Mouse (Mus musculus): Measurements from ENCODE around the gene Rubcn.

Gene Rubcn

DNA sequence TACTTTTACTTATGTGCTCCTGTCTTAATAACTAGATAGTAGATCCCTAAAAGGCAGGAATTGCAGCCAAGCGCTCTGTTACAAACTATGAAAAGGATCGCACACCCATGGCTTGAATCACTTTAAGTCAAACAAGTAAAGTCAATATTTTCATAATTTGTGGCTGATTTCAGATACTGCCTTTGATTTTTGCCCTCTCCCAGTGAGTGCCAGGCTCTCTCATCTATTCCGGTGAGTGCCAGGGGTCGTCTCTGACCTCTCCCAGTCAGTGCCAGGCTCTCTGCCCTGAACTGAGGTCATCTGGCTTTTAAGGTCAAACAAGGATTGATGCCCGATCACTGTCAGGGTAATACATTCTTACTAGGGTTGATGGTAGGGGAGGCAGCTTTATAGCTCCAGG lies 59.1 kb downstream of the Rubcn start:
- DNase-seq (ENCODE audit: low spot score), result no peak

DNA sequence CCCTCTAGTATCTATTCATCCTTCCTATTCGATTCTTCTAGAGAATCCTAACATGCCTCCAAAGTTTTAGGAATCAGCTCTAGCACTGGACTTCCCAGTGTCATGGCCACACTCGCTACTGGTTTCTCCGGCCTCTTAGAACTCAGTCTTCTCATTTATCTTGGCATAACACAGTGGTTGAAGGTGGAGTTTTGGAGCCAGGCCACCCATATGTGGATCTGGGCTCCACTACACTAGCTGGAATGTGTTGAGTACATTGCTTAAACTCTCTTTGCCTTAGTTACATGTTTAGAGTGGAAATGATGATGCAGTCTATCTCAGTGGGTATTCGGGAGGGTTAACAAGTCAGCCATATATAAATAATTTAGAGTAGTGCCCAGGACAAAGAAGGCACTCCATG lies 59.5 kb downstream of the Rubcn start:
- DNase-seq (ENCODE audit: low spot score), result no peak

GRCm38 (mm10) chr16:32815160-32815605 lies 62.4 kb downstream of the Rubcn start:
- peak; percentile 17 for DNase-seq (ENCODE audit: low spot score)

DNA sequence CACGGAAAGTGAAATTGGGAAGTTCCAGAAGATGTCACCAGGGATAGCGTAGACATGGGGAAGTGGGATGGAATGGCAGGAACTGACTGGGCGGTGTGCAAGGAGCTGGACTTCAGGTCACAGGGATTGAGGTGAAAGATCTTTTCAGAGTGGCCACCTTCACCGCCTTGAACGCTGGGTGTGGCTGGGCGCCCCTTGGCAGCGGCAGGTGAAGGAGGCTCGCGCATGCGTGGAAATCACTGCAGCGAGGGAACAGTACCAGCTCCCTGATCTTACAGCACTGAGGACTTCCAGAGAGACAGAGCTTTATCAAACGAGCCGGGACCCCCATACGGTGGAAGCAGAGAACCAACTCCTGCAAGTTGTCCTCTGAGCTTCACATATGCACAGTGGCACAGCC lies 63.0 kb downstream of the Rubcn start:
- DNase-seq (ENCODE audit: low spot score), result peak; percentile 64

GRCm38 (mm10) chr16:32813771-32814170 lies 63.8 kb downstream of the Rubcn start:
- DNase-seq (ENCODE audit: low spot score), result no peak

DNA sequence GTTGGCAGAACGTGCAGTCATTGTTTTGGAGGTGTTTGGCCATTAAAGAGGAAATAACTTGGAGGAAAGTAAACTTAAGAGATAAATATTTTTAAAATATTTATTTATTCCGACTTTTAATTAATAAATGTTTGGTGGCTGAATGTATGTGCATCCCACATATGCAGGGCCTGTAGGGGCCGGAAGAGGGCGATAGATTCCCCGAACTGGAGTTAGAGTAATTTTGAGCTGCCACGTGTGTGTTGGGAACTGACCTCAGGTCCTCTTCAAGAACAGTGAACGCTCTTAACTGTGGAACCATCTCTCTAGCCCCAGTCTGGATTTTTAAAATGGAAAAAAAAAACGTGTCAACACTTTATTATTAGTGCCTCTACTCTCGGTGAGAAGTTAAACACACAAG lies 64.2 kb downstream of the Rubcn start:
- DNase-seq (ENCODE audit: low spot score), result peak; percentile 23

- DNase-seq (ENCODE audit: low spot score), result peak; percentile 96
These were observed 64.6 kb downstream of the Rubcn start for GRCm38 (mm10) chr16:32812888-32813361.

DNA sequence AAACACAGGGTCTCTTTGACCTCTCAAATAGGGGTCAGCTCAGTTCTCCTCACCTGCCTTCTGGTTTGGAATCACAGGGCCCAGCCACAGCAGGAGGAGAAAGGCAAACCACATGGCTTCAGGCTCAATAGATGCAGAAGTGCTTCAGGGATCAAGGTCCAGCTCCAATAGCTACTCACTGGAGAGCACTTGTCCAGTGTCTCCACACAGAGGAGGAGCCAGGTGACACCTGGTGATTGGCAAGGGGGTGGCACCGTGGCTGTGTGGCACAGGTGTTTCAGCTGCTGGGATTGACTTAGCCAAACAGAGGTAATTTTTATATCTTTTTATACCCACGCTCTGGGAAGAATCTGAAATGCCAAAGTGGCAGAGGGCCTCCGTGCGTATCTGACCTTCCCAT lies 67.2 kb downstream of the Rubcn start, which contains the start of gene Smbd1:
Smbd1 (minus strand) TSS at position 157 of the 400 bp plus-strand sequence.
- DNase-seq (ENCODE audit: low spot score), result no peak

- DNase-seq (ENCODE audit: low spot score), result no peak
These were observed 70.0 kb downstream of the Rubcn start for GRCm38 (mm10) chr16:32807408-32808185.

GRCm38 (mm10) chr16:32805151-32805550 lies 72.4 kb downstream of the Rubcn start:
- no peak for DNase-seq (ENCODE audit: low spot score)

- no peak for DNase-seq (ENCODE audit: low spot score)
These were observed 73.7 kb downstream of the Rubcn start for GRCm38 (mm10) chr16:32803901-32804300.

GRCm38 (mm10) chr16:32803252-32803853 lies 74.2 kb downstream of the Rubcn start:
- DNase-seq (ENCODE audit: low spot score), result no peak

DNA sequence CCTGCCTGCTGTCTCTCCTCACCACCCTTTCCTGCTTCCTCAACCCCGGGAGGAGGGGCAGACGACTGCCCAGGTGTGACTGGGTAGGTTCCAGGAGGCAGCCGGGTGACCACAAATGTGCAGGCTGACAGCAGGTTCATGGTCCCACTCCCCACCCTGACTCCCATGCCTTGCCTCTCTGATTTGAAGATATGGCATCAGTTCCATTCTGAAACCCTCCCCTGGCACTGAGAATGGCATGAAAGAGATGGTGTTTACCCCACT lies 80.2 kb downstream of the Rubcn start, which contains the start of gene Muc20:
Muc20 (minus strand) TSS at position 10 of the 264 bp plus-strand sequence.
- DNase-seq (ENCODE audit: low spot score), result no peak

DNA sequence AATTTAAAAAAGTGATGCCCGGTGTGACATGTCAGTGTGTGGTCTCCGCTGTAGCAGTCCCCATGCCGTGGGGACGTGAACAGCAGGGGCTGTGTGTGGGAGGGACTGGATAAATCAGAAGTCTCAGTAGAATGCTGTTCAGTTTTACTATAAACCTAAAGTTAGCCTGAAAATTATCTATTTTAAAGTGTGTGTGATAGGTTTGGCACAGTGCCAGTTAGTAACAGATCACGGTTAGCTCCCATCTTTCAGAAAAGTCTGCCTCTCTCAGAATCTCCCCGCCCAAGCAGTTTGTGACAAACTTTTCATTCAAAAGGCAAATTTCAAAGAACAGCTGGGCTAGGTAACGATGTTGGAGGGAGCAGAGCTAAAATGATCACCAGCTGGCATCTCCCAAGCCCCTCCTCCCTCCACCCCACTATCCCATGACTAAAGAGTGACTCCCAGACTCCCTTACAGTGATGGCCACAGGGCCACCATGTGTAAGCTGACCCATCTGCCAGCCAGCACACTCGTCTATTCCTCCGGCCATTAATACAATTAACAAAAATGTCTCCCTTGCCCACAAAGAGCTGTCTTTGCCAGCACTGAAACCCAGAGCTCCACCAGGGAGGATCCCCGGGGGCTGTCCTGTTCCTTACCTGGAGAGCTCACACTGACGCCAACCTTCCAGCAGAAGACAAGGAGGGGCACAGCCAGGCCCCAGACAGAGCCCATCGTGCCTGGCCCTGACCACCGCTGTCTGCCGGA lies 80.7 kb downstream of the Rubcn start:
- peak; percentile 20 for DNase-seq (ENCODE audit: low spot score)

DNA sequence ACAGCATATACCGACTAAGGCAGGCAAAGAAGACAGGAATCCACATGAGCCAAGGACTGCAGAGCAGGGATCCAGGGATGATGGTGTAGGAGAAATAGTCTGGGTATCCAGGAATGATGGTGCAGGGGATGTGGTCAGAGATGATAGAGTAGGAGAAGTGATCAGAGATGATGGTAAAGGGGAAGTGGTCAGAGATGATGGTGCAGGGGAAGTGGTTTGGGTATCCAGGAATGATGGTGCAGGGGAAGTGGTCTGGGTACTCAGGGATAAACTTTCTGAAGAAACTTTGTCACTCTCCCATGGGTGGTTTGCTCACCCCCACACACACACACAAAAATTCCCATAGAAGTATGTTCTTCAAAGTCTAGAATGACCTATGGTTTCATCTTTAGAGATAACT lies 82.4 kb downstream of the Rubcn start:
- no peak for DNase-seq (ENCODE audit: low spot score)

- DNase-seq (ENCODE audit: low spot score), result no peak
These were observed 87.5 kb downstream of the Rubcn start for GRCm38 (mm10) chr16:32790056-32790455.

DNA sequence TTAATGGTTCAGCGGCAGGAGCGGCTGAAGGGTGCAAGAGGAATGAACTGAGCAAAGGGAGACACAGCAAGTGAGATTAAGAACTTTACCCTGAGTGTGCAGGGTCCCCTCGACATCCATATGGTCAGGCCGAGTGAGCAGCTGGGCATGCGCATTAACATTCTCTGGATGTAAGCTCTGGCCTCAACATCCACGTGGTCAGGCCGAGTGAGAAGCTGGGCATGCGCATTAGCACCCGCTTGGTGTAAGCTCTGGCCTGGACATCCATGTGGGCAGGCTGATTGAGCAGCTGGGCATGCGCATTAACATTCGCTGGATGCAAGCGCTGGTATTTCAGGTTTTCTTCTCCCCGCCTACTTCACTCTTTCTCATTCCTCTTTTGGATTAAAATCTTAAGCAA lies 92.7 kb downstream of the Rubcn start:
- peak; percentile 67 for DNase-seq (ENCODE audit: low spot score)

GRCm38 (mm10) chr16:32783324-32784062 lies 94.1 kb downstream of the Rubcn start:
- peak; percentile 41 for DNase-seq (ENCODE audit: low spot score)

- DNase-seq (ENCODE audit: low spot score), result no peak
These were observed 98.6 kb downstream of the Rubcn start for GRCm38 (mm10) chr16:32778956-32779355.

DNA sequence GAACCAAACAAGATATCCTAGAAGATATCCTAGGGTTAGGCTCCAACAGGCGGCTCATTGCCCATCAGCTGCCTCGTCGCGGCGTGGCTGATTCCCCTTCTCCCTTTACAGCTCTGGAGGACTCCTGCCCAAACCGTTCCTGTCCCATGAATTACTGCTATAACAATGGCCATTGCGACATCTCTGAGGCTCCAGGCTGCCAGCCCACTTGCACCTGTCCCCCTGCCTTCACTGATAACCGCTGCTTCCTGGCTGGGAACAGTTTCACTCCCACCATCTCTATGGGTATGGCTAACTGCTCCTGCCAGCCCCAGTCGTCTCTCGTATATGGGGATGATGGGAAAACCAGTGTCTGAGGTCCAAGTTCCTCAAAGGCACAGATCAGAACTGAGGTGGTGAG lies 100.9 kb downstream of the Rubcn start:
- no peak for DNase-seq (ENCODE audit: low spot score)
